Mouse (Mus musculus): Measurements from ENCODE around the gene Fam129c.
A peak's percentile ranks its signal among the peaks of the same experiment; 100 is the strongest.

The Fam129c gene

GRCm38 (mm10) chr8:71597451-71597850 lies at the start of gene Fam129c:
Gene Fam129c (plus strand): TSS chr8:71597648.
- no peak for DNase-seq

- no peak for DNase-seq
These were observed 46.7 kb upstream of the Fam129c start for GRCm38 (mm10) chr8:71550754-71551153.

DNA sequence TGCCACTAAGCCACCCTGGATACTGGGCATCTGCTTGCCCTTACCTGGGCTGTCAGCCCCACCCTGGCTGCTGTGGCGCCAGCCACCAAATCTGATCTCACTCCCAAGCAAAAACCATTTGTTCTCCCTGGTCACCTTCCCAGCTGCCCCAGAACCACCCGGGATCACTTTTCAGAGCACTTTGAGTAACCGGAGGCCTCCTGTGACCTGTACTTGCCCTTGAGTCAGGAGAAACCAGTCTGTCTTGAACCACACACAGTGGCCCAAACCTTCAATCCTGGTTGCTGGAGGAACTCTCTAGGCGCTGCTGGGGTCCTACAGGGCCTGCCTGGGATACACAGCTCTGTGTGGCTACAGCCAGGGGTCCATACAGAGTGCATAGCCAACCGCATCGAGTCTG lies 44.7 kb upstream of the Fam129c start:
- DNase-seq, result no peak

- no peak for DNase-seq
These were observed 43.4 kb upstream of the Fam129c start for GRCm38 (mm10) chr8:71554001-71554400.

DNA sequence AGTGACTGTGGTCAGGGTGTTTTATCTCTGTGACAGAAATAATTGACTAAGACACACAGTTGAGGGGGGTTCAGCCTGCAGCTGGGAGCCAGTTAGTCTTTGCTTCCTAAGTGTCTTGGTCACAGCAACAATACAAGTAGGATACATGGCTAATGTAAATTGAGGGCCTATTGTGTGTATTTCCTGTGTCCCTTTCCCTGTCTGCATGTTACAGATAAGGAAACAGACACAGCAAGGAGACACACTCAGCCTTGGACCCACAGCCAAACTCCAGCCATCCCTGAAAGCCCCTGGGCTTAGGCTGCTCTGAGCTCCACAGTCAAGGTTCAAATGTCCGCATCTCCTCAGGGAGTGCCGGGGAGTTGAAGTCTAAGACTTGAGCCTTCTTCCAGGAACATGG lies 42.8 kb upstream of the Fam129c start:
- DNase-seq, result no peak

DNA sequence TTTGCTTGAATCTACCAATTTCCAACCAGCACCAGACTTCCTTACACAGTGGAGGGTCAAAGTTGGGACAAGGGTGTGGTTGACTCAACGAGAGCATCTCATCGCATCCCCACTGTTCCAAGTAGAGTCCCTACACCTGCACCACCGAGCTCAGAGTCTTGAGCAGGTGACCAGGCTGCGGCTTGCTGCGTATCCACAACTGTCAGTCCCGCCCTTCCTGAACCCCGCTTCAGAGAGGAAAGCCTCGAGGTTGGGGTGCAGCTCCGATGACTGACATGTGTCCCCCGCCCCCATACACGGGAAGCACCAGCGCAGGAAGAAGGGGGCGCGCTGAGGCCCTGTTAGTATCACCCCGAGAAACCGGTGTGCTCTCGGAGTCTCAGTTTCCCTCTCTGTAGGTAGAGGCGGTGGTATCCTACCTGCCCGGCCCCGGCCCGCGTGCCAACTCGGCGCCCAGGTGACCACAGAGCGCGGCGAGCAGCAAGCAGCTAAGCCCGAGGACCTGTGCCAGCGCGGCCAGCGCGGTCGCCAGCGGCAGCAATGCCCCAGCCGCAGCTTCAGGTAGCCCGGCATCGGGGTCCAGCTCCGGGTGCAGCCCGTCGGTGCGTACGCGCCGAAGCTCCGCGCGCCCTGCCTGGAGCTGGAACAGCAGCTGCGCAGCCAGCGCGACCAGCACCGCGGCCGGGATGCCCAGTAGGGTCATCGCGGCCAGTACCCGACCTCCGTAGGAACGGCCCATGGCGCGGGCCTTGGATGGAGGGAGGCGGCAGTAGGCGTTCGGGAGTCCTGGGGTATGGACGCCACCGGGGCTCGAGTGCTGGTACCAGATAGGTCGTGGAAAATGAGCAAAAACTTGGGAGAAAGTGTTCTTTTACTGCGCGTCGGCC lies 39.1 kb upstream of the Fam129c start, which contains the start of gene Tmem221:
Tmem221 (minus strand) TSS at position 801 of the 887 bp plus-strand sequence.
- DNase-seq, result no peak

DNA sequence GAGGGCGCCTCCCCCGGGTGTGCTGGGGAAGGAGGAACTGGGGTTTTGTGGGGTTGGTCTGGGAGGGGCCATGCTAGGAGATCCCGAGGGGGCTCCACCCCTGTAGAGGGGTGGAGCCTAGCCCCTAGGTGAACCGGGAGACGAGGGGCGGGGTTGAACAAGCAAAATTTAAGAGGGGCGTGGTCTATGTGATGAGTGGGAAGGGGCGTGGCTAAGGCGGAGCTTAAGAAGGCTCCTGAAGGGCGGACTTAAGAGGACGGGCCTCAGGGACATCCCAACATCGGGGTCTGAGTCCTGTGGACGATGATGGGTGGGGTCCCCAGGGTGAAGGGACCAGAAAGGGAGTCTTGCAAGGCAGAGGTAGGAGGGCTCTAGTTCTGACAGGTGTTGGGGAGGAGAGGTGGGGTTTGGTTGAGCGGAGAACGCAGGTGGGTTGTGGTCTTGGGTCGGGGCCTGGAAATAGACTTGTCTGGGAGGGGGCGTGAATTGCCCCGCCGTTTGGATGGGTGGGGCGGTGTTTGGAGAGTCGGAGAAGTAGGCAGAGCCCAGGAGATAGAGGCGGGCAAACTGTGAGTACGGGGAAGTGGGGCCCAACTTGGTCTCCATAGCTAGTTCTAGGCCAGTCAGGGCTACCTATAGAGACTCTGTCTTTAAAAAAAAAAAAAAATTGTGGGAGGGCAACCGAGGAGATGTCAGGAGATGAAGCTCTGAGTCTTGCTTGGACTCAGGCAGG lies 38.3 kb upstream of the Fam129c start:
- DNase-seq, result no peak

DNA sequence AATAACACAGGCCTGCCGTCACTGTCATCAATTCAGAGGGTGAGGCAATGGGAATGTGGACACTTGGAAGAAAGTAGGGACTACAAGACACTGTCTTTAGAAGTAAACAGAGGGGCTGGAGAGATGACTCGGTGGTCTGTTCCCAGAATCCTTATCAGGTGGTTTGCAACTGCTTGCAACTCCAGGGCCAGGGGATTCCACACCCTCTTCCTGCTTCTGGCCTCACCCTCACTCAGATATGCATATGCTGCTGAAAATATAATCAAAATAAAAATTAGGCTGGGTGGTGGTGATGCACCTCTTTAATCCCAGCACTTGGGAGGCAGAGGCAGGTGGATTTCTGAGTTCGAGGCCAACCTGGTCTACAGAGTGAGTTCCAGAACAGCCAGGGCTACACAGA lies 37.4 kb upstream of the Fam129c start:
- DNase-seq, result no peak

- DNase-seq, result no peak
These were observed 36.7 kb upstream of the Fam129c start for GRCm38 (mm10) chr8:71560765-71561164.

DNA sequence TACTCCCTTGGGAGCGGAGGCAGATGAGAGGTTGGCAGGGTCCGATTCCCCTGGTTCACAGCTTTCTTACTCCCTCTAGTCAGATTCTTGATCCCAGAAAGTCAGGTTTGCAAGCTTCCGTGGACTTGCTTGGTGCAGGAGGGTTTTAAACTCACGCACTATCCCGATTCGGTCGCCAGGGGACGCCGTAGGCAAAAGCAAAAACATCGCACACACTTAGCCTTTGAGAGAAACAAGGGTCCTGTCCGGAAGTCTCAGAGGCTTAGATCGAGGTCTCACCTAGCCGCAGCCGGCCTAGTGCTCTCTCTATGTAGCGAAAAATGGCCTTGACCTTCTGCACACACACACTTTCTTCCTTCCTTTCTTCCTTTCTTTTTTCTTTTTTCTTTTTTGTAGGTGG lies 36.0 kb upstream of the Fam129c start:
- no peak for DNase-seq

DNA sequence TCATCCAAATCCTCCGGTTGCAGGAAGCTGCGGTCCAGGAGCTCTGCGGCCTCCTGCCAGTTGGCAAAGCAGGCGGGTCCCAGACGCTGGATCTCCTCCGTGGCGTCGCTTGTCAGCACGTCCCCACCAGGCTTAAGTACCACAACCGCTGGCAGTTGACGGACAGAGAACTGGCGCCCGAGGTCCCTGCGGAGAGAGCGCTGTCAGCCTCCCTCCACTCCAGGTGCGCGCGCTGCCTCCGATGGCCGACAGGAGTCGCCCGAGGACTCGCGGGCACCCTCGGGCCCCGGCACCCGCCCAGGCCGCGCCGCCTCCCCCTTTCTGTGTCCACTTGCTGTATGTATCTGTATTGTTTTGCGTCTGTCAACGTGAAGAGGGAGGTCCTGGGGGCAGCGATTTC lies 34.7 kb upstream of the Fam129c start:
- peak; percentile 69 for DNase-seq

- DNase-seq, result no peak
These were observed 33.5 kb upstream of the Fam129c start for GRCm38 (mm10) chr8:71563992-71564391.

- no peak for DNase-seq
These were observed 30.9 kb upstream of the Fam129c start, which contains the start of gene Nxnl1 for GRCm38 (mm10) chr8:71566501-71566900. Gene Nxnl1 (minus strand): TSS chr8:71566601.

- DNase-seq, result no peak
These were observed 29.9 kb upstream of the Fam129c start for GRCm38 (mm10) chr8:71567587-71567986.

DNA sequence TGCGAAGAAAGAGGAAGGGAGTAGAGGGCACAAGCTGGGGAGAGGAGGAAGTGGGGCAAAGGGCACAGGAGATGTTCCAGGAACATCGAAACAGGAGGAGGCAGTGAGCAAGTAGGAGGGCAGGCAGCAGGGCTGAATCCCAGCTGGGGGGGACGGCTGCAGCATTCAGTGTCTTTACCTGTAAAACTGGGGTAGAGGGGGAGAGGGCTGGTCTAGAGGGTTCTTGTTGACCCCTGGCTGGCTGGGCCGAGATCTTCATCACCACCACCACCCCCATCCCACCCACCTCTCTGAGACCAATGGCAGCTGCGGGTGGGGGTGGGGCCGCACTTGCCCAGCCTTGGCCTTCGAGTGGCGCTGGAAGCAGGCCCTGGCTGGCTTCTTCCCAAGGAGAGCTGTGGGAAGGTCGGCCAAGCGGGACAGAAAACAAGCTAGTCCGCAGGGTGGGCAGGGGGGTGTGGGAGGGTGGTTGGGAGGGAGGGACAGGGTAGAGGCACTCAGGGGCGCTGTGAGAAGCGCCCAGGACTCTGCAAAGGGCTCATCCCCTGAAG lies 29.0 kb upstream of the Fam129c start, which contains the start of gene Slc27a1:
Slc27a1 (plus strand) TSS at position 496 of the 551 bp plus-strand sequence.
- peak; percentile 78 for DNase-seq

DNA sequence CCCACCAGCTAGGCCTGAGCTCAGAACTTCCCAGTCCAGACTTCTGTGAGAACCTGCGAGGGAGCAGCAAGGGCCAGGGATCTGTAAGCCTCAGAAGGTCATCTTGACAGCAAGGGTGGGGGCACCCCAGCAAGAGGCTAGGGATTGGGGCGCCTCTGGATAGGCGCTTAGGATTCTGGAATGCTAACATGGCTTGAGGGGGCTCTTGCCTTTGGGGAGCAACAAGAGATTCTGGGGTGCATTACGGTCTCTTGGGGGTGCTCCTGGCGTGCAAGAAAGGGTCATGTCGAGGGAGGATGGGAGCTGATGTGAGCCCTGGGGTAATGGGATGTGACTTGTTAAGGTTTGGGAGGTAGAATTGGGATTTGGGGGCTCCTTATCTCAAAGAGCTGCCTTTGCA lies 28.5 kb upstream of the Fam129c start:
- no peak for DNase-seq

DNA sequence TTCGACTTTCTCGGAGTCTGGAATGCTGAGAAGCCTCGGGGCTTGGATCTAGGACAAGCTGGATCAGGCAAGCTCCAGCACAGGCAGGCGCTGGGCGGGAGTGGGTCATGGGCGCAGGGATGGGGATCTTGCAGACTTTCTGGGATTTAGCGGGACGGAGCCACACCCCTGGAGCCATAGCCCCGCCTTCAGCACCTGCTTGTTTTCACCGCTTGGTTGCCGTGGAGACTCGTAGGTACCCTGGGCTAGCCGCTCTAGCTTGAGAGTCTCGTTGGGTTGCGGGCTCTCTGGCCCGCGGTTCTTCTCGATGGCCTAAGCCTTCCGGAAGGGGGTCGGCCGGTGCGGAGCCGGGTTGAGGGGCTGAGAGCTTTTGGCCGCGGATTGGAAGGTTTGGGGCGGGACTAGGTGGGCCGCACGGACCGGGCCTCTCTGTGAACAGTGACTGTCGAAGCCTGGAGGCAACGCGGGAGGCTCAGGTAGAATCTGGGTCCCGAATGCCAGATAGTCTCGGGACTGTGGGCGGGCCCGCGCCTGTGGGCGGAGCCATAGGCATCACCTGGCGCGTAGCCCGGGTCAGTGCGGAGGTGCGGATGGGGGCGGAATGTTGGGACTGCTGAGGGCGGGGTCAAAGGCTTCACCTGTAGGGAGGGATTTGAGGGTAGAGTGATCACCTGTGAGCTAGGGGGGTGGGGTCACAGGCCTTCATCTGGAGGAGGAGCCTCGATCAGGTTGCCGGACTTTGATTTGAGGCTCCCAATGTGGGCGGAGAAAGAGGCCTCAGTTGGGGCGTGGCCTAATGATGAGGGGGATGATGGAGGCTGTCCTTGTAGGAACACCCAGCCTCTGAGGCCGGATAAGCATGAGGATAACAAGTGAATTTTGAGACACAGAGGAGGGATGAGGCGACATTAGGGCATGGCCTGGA lies 27.8 kb upstream of the Fam129c start:
- peak; percentile 93 for DNase-seq

GRCm38 (mm10) chr8:71570291-71570954 lies 27.0 kb upstream of the Fam129c start:
- DNase-seq, result peak; percentile 98

- no peak for DNase-seq
These were observed 25.4 kb upstream of the Fam129c start for GRCm38 (mm10) chr8:71572077-71572476.

GRCm38 (mm10) chr8:71572847-71573633 lies 24.4 kb upstream of the Fam129c start:
- DNase-seq, result peak; percentile 89

- DNase-seq, result no peak
These were observed 23.0 kb upstream of the Fam129c start for GRCm38 (mm10) chr8:71574426-71574825.

All from right cerebral cortex, adult 18-20 months (tissue).